Mouse (Mus musculus) limb, embryonic 14.5 days (tissue): ENCODE data around the gene Rps27. TPM values are rescaled to one million over a fixed set of nuclear protein-coding genes. Genes with fewer than 3 reads are reported as not detected.

Experiments
- ATAC-seq: fragments of 200-750 bp; cut with Nextera tagmentation; 2 replicates; pipeline ENCODE4 v1.8.0; 2017; ENCODE audit warnings: low read depth, moderate number of reproducible peaks, moderate TSS enrichment; ENCODE audit not compliant: low FRiP score
- DNase-seq: peaks from one replicate; pipeline ENCODE4 v3.0.0-alpha.2; 2015; ENCODE audit warnings: low spot score
- H3K27ac ChIP-seq: fragments of 300-500 bp; sonication (generic); replicated peaks from 2 replicates; pipeline ENCODE4 v1.5.1; 2014; ENCODE audit warnings: low read depth, mild to moderate bottlenecking, low read length, moderate library complexity, mixed read lengths
- H3K27me3 ChIP-seq: fragments of 300-500 bp; sonication (generic); 2 replicates; pipeline ENCODE4 v1.6.1; 2014; ENCODE audit warnings: low read length, mixed read lengths; ENCODE audit not compliant: control insufficient read depth, insufficient read depth
- H3K36me3 ChIP-seq: fragments of 300-500 bp; sonication (generic); 2 replicates; pipeline ENCODE4 v1.6.1; 2014; ENCODE audit warnings: mild to moderate bottlenecking, low read length, moderate library complexity, mixed read lengths; ENCODE audit not compliant: control insufficient read depth, insufficient read depth
- H3K4me1 ChIP-seq: fragments of 300-500 bp; sonication (generic); 2 replicates; pipeline ENCODE4 v1.6.1; 2014; ENCODE audit warnings: antibody characterized with exemption, low read length, mixed read lengths; ENCODE audit not compliant: control insufficient read depth, insufficient read depth
- H3K4me2 ChIP-seq: fragments of 300-500 bp; sonication (generic); replicated peaks from 2 replicates; pipeline ENCODE4 v1.6.1; 2014; ENCODE audit warnings: low read depth, mild to moderate bottlenecking, low read length, moderate library complexity; ENCODE audit not compliant: severe bottlenecking
- H3K4me3 ChIP-seq: fragments of 300-500 bp; sonication (generic); replicated peaks from 2 replicates; pipeline ENCODE4 v1.5.1; 2014; ENCODE audit warnings: low read length
- H3K9ac ChIP-seq: fragments of 300-500 bp; sonication (generic); 2 replicates; pipeline ENCODE4 v1.6.1; 2014; ENCODE audit warnings: mild to moderate bottlenecking, low read depth, low read length, moderate library complexity; ENCODE audit not compliant: severe bottlenecking
- H3K9me3 ChIP-seq: fragments of 300-500 bp; sonication (generic); 2 replicates; pipeline ENCODE4 v1.6.1; 2016; ENCODE audit warnings: low read length; ENCODE audit not compliant: control insufficient read depth
- POLR2A ChIP-seq: fragments of 200-500 bp; IDR thresholded peaks from 2 replicates; pipeline ENCODE4 v1.8.0; 2012; ENCODE audit warnings: inconsistent platforms, mild to moderate bottlenecking, moderate library complexity, borderline replicate concordance; ENCODE audit not compliant: insufficient read depth, insufficient read length; ENCODE audit errors: extremely low read depth
- WGBS: fragments of 180-500 bp; shearing (Covaris S2); extraction: QIAGEN DNeasy Blood & Tissue Kit; methylation state at CpG from one replicate; pipeline ENCODE4 v1.1.7; 2014; 5-methylcytosine and 5-hydroxymethylcytosine counted together
- polyA plus RNA-seq, 2 experiments: library from polyadenylated mRNA; depleted of rRNA in 1 of 2; stranded (reverse) in 1 of 2; unstranded in 1 of 2; fragments of >200 nt; fragmentation: Nextera tagmentation in 1 of 2; extraction: Ambion mirVana in 1 of 2; gene quantifications; 2 replicates each; pipeline versions ENCODE4 v1.2.1 to v1.2.3; 2012 to 2014

The Rps27 gene
- polyA plus RNA-seq, 2 experiments: 2,465 to 4,392 TPM

GRCm38 (mm10) chr3:90211475-90212398 lies 1.7 kb downstream of the Rps27 start:
- H3K9me3 ChIP-seq: no peaks in the 10 kb centered on the region
- DNase-seq (no peak), ATAC-seq (no peak)
- H3K36me3 ChIP-seq: peaks cover 53% of the 10 kb centered on the region
- H3K9ac ChIP-seq: peak overlapping the region; percentile 92; the same call in 1 of the 2 replicates
- no peaks in the 10 kb centered on the region for H3K27me3 ChIP-seq
- TF ChIP-seq POLR2A: no peak
- H3K4me3 ChIP-seq: peak overlapping the region; percentile 88
- 74% methylated on average over 13 of the region's 13 CpGs for WGBS
- peak overlapping the region; percentile 86 for H3K4me2 ChIP-seq
- H3K4me1 ChIP-seq: peaks cover 19% of the 10 kb centered on the region
- H3K27ac ChIP-seq: no peak overlapping the region

DNA sequence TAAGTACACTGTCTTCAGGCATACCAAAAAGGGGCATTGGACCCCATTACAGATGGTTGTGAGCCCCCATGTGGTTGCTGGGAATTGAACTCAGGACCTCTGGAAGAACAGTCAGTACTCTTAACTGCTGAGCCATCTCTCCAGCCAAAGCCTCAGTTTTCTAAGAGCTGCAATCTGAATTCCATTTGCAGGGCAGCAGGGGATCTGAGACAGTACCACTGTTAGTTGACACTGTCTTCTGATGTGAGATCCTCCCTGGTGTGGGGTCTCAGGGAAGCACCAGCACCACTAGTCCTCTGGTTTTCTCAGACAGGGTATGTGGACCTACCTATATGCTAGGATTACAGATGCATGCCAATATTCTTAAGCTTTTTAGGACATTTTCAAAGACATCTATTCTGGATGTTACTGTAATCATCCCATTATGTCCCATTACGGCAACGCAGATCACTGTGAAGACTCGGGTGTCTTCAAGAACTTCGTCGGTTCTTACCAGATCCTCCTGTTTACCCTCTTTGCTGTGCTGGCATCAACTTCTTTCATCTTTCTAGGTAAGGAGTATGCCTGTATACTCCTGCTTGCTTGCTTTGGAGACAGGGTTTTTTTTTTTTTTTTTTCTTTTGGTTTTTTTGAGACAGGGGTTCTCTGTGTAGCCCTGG lies 3.4 kb downstream of the Rps27 start:
- DNase-seq: no peak
- ATAC-seq: no peak
- no peak overlapping the region for H3K9ac ChIP-seq
- H3K4me2 ChIP-seq: no peak overlapping the region
- H3K9me3 ChIP-seq: no peaks in the 10 kb centered on the region
- no peak for TF ChIP-seq POLR2A
- peaks cover 55% of the 10 kb centered on the region for H3K36me3 ChIP-seq
- no peak overlapping the region for H3K27ac ChIP-seq
- 94% methylated on average over 5 of the region's 5 CpGs for WGBS
- peaks cover 19% of the 10 kb centered on the region for H3K4me1 ChIP-seq
- H3K4me3 ChIP-seq: no peak overlapping the region
- H3K27me3 ChIP-seq: no peaks in the 10 kb centered on the region

GRCm38 (mm10) chr3:90208662-90209061 lies 4.8 kb downstream of the Rps27 start:
- Histone ChIP-seq H3K4me3 (no peak overlapping the region), H3K9ac (no peak overlapping the region), H3K4me1 (peaks cover 13% of the 10 kb centered on the region), H3K27ac (no peak overlapping the region), H3K27me3 (no peaks in the 10 kb centered on the region), H3K36me3 (peaks cover 55% of the 10 kb centered on the region), H3K9me3 (no peaks in the 10 kb centered on the region), H3K4me2 (no peak overlapping the region)
- ATAC-seq (no peak), DNase-seq (no peak)
- 72% methylated on average over 2 of the region's 2 CpGs for WGBS
- TF ChIP-seq POLR2A: no peak

- Histone ChIP-seq H3K27ac (no peak overlapping the region), H3K4me1 (no peaks in the 10 kb centered on the region), H3K9ac (no peak overlapping the region), H3K4me3 (no peak overlapping the region), H3K4me2 (no peak overlapping the region), H3K27me3 (no peaks in the 10 kb centered on the region), H3K36me3 (peaks cover 25% of the 10 kb centered on the region), H3K9me3 (no peaks in the 10 kb centered on the region)
- ATAC-seq: no peak
- DNase-seq: no peak
- TF ChIP-seq POLR2A: no peak
- WGBS: 91% methylated on average over 2 of the region's 2 CpGs
Observed at GRCm38 (mm10) chr3:90204582-90204981, 8.9 kb downstream of the Rps27 start.

DNA sequence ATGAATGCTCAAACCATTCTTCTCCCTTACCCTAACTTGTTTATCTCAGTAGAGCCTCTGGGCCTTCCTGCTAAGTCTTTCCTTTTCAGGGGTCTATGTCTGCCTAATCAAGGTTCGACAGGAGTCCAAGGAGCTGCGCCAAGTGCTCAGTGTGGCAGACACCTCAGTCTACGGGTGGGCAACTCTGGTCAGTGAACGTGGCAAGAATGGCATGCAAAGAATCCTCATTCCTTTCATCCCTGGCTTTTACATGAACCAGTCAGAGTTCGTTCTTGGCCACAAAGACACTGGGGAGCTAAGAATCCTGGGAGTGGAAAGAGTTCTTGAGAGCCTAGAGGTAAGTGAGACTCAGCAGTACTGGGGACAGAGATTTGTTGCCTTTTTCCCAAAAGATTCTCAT lies 9.8 kb downstream of the Rps27 start:
- no peak for DNase-seq
- Histone ChIP-seq H3K36me3 (peaks cover 15% of the 10 kb centered on the region), H3K4me3 (no peak overlapping the region), H3K27me3 (no peaks in the 10 kb centered on the region), H3K27ac (no peak overlapping the region), H3K4me2 (no peak overlapping the region), H3K4me1 (no peaks in the 10 kb centered on the region), H3K9me3 (no peaks in the 10 kb centered on the region), H3K9ac (no peak overlapping the region)
- 77% methylated on average over 5 of the region's 5 CpGs for WGBS
- TF ChIP-seq POLR2A: no peak
- no peak for ATAC-seq
